Mouse (Mus musculus) C2C12 (cell line): Measurements from ENCODE around the gene Slc7a9.

Experiments
- CEBPB ChIP-seq: IDR thresholded peaks from one replicate; pipeline ENCODE4 v1.6.1; 2011; ENCODE audit warnings: low read depth, mild to moderate bottlenecking, control low read depth, moderate library complexity
- CTCF ChIP-seq: IDR thresholded peaks from one replicate; pipeline ENCODE4 v1.5.1; 2011; ENCODE audit not compliant: control insufficient read depth, insufficient read depth, insufficient read length
- FOSL1 ChIP-seq: IDR thresholded peaks from one replicate; pipeline ENCODE4 v1.8.0; 2011; ENCODE audit warnings: mild to moderate bottlenecking, low read length; ENCODE audit not compliant: poor library complexity, insufficient read depth, severe bottlenecking
- MAX ChIP-seq: IDR thresholded peaks from one replicate; pipeline ENCODE4 v1.6.1; 2011; ENCODE audit warnings: mild to moderate bottlenecking, control low read depth
- MYOD1 ChIP-seq: IDR thresholded peaks from one replicate; pipeline ENCODE4 v1.6.1; 2011; ENCODE audit warnings: low read depth; ENCODE audit not compliant: control insufficient read depth, insufficient read length
- MYOG ChIP-seq: IDR thresholded peaks from one replicate; pipeline ENCODE4 v1.6.1; 2011; ENCODE audit not compliant: control insufficient read depth, insufficient read length; ENCODE audit errors: extremely low read depth

DNA sequence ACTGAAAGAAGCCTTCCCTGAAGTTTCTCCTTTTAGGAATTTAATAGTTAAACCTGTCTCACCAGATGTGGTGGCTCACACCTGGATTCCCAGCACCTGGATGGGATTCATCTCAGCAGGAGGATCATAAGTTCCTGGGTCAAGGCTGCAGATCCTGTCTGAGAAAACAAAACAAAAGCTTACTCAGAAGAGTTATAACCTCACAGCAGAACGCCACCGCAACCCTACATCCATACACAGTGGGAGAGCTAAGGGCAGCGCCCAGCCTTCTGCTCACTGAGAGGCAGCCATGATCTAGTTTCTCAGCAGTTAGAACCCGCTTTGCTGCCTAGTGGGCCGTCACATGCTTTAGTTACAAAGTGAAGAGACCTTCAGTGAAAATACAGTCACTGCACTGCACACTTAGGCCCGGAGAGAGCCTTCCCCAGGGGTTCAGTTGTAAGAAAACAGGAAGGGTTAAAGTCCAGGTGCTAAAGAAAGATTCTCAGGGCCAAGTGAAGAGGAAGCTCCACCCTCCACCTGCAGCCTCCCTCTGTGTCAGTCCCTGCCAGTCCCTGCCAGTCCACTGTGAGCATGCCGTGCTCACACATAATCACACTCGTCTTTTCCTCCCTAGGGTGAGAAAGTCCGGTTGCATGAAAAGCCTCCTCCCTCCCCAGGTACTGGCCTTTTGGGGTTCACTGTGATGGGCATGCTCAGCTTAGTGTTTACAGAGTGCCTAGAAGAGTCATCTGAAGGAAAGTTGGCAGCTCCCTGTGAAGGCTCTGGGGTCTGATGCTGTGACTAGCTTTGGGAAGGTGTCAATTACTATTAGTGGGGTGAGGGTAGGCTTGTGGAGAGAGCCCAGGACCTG lies 32.6 kb upstream of the Slc7a9 start:
- TF ChIP-seq CTCF (no peak), MAX (no peak), MYOG (no peak), MYOD1 (no peak), FOSL1 (no peak), CEBPB (no peak)
